Mouse (Mus musculus) cerebellum, postnatal 10 days (tissue): ENCODE results near the gene Erlec1.

ENCODE experiments used
- DNase-seq, 2 experiments: peaks; one replicate each; pipeline ENCODE4 v3.0.0; 2021; ENCODE audit warnings: mixed read lengths in 2 of 2

The Erlec1 gene

DNA sequence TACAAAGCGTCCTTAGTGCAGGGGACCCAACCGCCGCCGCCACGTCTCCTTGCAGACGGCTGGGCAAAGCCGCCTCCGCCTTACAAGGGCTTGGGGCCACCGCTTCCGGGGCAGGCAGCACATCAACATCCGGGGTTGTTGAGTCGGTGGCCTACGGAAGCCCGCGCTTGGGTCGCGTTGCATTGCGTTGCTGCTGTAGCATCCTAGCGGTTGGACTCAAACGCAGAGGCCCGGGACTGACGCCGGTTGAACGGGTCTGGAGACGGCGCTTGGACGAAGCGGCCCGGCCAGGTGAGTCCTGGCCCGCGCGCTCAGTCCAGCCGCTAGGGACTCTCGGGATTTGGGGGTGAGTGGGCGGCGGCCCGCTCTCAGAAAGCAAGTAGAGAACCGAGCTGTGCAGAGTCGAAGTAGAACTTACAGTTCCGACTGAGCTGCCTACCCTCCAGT, at the start of gene Erlec1:
Gene Erlec1 (minus strand): TSS at position 57 of the 447 bp plus-strand sequence.
- DNase-seq: peak; percentile 91 to 93

GRCm38 (mm10) chr11:31001169-31001908, 47.2 kb upstream of the Erlec1 start:
- DNase-seq: no peak

DNA sequence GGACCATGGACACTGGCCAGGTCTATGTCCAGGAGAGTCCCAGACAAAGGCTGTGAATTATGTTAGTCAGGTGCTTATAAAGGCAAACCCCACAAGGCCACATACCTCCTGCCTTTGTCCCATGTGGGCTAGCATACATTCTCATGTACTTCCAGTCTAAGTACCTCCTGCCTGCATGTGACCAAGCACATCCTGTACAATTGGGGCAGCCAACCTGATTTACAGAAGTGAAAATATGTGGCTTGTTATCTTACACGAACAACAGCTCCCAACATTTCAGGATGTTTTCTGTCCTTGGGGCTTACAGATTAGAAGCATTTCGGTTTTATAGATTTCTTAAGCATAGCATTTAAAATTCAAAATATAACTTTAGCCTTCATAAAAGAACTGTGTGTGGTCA, 45.9 kb upstream of the Erlec1 start:
- no peak for DNase-seq

- no peak for DNase-seq
Measured at GRCm38 (mm10) chr11:30998704-30999103, 44.6 kb upstream of the Erlec1 start.

DNA sequence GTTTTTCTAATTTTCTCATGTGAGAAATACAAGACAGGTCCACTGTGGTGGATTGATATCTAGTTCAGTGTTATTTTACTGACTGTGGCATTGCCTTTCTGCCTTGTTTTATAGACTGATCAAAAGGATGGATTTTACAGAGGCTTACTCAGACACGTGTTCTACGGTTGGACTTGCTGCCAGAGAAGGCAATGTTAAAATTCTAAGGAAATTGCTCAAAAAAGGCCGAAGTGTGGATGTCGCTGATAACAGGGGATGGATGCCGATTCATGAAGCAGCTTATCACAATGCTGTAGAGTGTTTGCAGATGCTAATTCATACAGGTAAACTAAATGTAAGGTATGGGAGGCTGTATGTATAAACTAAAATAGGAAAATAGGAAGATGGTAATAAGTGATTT, 44.1 kb upstream of the Erlec1 start:
- DNase-seq: no peak

DNA sequence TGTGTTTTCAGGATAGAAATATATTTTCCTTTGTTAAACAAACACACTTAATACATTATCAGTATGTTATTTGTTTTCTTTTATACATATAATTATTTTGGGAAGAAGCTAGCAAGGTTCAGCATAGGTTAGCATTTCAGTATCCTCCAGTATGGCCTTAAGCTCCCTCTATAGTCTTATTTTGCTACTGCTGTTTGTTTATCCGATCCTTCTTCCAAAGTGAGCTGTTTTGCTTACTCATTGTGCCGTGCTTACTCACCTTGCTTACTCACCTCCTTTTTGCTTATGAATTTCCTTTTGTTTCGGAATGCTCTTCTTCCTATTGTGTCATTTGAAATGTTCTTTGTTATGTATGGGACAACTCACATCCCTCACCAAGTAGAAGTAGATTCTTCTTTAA, 42.5 kb upstream of the Erlec1 start:
- no peak for DNase-seq

DNA sequence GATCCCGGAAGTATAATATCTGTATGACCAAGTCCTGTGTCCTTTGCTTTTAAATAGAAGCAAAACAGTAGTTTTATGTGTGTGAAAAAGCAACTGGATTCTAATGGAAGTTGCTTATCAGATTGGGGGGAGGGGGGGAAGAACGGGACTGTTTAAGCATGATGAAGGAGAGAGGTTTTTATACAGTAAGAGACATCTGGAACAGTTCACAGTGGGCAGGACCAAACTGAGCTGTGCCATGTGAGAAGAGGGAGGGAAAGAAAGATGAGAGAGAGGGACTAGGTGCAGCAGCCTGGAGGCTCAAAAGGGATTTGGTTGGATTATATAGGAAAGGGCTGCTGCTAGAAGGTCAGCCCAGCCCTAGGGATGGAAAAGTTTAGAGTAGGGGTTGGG, 32.5 kb upstream of the Erlec1 start:
- peak in 1 of 2 experiments; percentile 3 for DNase-seq

- DNase-seq: peak; percentile 95 to 96
Measured at GRCm38 (mm10) chr11:30985877-30986624, 31.9 kb upstream of the Erlec1 start, which contains the start of gene Chac2. Gene Chac2, minus strand, starts transcription at chr11:30986350.

- peak in 1 of 2 experiments; percentile 4 for DNase-seq
Measured at GRCm38 (mm10) chr11:30985237-30985636, 31.1 kb upstream of the Erlec1 start.

DNA sequence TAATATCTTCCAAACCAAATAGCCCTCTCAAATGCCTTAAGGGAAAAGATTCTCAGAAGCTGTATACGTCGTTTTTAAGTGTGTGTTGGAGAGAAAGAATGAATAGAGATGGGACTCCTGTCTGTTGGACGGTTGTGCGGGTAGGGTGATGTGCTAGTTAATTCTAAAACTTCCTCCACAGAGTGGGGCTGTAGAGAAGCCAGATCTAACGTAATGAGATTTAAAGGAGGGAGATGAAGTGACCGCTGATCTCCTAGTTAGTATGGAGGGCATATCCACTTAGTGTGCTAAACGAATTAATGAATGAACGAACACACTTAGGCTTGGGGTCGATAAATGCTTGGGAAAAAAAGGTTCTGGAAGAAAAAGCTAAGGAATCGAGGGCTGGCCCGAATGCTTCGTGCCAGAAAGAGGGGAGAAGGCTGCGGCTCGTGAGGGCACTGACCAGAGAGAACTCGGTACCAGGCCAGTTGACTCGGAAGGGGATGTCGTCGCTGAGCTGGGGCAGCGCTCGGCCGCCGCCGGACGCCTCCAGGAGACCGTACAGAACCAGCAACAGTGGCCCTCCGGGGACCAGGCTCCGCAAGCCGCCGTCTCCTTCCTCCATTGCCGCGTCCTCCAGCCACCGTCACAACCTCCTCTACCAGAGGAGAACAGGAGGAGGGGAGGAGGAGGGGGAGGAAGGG, 523 bp downstream of the Erlec1 start:
- peak; percentile 62 to 66 for DNase-seq

DNA sequence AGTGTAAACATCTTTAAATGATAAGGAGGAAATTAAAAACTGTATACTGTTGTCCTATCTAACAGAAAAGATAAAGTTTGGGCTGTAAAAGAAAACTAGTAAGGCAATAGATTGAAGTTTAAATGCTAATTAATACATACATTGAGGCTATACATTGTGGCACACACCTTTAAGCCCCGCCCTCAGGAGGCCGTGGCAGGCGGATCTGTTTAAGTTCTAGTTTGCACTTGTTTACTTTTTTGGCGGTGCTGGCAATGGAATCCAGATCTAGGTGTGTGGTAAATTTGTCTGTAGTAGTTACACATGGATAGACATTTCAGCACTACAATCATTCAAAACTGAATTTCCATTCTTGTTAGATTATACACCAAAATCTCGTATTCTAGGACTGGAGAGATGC, 1.3 kb downstream of the Erlec1 start:
- no peak for DNase-seq

DNA sequence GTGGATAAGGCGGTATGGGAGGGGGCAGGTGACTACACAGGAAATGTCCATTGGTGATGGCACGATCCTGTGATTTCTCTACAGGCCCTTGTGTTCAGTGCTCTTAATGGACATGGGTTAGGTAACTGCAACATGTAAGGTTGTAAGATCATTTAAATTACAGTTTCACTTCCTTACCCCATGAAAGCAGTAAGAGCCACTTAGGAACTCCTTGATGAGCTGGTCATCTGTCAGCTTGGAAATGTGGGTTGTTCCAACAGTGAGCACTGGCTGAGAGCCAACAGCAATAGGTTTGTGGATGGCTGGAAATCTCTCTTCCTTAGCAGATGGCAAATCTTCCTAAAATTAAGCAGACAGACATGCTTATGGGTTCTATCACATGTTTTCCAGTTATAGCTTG, 10.6 kb downstream of the Erlec1 start:
- peak; percentile 90 for DNase-seq

DNA sequence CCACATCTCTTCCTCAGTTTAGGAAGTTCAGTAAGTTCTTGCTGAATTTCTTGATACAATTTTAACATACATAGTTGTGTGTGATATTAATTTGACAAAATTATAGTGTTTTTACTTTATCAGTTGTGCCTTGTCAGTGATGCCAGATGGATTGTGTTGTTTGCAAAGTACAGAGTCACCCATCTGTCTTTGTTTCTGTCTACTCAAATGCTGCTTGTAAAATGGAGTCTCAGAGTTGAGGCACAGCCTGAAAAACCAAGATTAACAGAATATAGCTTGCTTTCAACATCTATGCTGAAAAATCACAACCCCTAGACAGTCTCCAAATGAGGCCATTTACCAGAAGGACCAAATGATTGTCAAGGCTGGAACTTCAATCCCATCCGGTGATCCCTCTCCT, 25.6 kb downstream of the Erlec1 start:
- DNase-seq: no peak

GRCm38 (mm10) chr11:30928079-30928478, 26.1 kb downstream of the Erlec1 start:
- no peak for DNase-seq

- DNase-seq: no peak
Measured at GRCm38 (mm10) chr11:30923283-30923682, 30.9 kb downstream of the Erlec1 start.

DNA sequence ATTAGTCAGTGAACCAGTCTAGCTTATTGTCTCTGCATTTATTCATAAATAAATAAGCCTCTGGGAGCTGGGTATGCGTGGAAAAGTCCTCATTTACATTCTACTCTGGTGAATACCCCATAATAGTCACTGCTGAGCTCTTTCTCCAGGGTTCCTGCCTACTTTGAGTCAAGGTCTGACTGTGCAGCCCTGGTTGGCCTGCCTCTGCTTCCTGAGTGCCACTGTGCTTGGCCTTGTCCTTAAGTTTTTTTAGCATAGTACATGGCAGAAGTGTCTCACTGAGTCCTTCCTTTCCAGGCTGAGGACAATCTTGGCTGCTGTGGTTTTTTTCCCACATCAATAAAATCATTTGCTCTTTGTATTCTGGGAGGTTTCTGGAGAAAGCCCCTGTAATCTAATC, 33.5 kb downstream of the Erlec1 start:
- no peak for DNase-seq

- DNase-seq: no peak
Measured at GRCm38 (mm10) chr11:30912311-30912710, 41.8 kb downstream of the Erlec1 start.

DNA sequence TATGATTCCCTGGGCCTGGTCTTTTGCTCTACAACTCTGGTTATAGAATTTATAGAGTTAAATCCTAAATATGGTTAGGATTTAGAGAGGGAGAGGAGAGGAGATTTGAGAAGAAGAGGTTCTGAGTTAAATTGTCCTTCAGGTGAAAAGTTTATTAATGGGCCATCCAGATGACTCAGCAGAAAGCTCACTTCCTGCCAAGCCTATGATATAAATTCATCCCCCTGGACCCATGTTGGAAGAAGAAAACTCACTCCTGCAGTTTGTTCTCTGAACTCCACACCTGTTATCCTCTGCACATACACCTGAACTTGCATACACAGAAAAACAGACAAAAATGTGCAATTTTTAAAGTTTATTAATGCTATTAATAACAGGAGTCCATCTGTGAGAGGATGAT, 54.8 kb downstream of the Erlec1 start:
- DNase-seq: no peak

DNA sequence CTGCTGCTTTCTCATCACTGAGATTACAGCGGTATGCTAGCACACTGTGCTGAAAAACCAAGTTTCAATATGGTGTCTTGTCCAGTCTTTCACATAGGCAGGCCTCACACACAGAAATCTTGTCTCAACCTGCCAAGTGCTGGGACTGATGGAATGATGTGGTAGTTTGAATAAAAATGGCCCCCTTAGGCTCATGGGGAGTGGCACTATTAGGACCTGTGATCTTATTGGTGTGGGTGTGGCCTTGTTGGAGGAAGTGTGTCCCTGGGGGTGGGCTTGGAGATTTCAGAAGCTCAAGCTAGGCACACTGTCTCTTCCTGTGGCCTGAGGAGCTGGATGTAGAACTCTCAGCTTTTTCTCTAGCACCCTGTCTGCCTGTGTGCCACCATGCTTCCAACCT, 57.9 kb downstream of the Erlec1 start:
- DNase-seq: no peak

DNA sequence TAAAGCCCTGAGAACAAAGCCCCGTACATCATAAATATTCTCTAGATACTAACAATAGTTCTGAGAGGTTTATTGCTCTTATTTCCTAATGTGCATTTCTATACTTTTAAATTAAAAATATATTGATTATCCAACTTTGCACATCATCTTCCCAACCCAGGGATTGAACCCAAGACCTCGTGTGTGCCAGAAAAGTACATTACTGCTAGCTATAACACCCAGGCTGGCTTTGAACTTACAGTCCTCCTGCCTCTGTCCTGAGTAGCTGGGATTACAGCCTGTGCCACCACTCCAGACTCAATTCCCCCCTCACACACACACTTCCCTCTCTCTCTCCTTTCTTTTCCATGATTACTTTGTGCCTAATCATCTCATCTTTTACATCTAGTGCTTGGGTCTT, 66.0 kb downstream of the Erlec1 start:
- DNase-seq: no peak

DNA sequence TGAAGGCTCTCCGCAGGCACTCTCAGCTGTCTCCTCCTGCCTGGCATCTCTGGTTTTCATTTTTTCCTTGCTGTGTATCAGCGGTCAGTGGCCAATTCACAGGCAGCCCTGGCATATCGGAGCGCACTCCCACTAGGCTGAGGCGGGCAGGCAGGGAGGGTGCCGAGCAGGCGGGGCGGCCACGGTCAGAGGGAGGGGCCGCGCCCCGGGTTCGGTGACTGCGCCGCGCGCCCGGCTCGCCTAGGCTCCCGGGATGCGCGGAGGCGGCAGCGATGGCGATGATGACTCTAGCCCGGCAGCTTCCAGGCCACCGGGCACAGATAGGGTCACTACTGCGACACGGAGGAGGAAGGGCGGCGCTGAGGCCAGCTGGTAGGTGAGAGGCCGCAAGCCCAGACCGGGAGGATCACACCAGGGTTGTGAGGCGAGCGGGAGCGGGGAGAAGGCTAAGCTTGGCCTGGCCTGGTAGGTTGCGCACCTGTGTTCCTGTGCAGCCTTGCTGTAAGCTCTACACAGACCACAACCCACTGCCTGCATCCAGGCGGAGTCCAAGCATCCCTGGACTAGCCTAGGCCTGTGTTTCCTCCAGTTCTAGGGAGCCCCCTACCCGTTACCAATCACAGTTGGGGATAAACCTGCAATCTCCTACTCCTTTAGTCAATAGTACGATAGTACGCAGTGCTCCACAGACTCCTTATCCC, 68.8 kb downstream of the Erlec1 start, which contains the start of the genes Gpr75 and Asb3:
Gene Gpr75 (plus strand): TSS at position 188 of the 701 bp plus-strand sequence.
Gene Asb3 (plus strand): TSS at position 246 of the 701 bp plus-strand sequence.
- DNase-seq: peak; percentile 85 to 90
